Mouse (Mus musculus): ENCODE measurements around the gene Syt5. TPM values are rescaled to one million over a fixed set of nuclear protein-coding genes. Genes with fewer than 3 reads are reported as not detected.

The Syt5 gene
- total and polyA plus RNA-seq, 3 experiments, result not detected

- TF ChIP-seq USF1 (IDR thresholded peaks at IDR 0.05; ENCODE audit: low read depth, low read length) (no peak), MXI1 (IDR thresholded peaks at IDR 0.05; ENCODE audit: low read depth, low read length) (peak; percentile 27), ZMIZ1 (IDR thresholded peaks at IDR 0.05; ENCODE audit: low read depth, low read length) (no peak), POLR2AphosphoS2 (IDR thresholded peaks at IDR 0.05; ENCODE audit: low read length) (no peak), MAZ (IDR thresholded peaks at IDR 0.05; ENCODE audit: low read depth, low read length) (peak; percentile 50; the same call in 1 of the 2 replicates), TCF12 (IDR thresholded peaks at IDR 0.05; ENCODE audit: low read depth, low read length) (0 out of 2 replicates have a peak, but pooled peaks have one; percentile 31), CTCF (IDR thresholded peaks at IDR 0.05 in 2 of 3, conservative IDR thresholded peaks at IDR 0.05 in 1 of 3; ENCODE audit: control insufficient read depth in 1 of 3, insufficient read depth in 1 of 3, low read depth in 2 of 3, low read length in 3 of 3, poor library complexity in 1 of 3, severe bottlenecking in 1 of 3) (no peak), TBP (IDR thresholded peaks at IDR 0.05; ENCODE audit: low read depth, low read length) (no peak), RCOR1 (IDR thresholded peaks at IDR 0.05; ENCODE audit: low read depth, low read length) (no peak), ZC3H11A (IDR thresholded peaks at IDR 0.05; ENCODE audit: low read depth, low read length) (no peak), HCFC1 (IDR thresholded peaks at IDR 0.05; ENCODE audit: low read depth, low read length) (peak; percentile 95), GATA1 (IDR thresholded peaks at IDR 0.05; ENCODE audit: low read depth, low read length) (peak; percentile 97), NRF1 (IDR thresholded peaks at IDR 0.05; ENCODE audit: insufficient read depth, low read depth, low read length, poor library complexity, severe bottlenecking) (no peak)
Observed at GRCm38 (mm10) chr7:4502421-4503090, 44.8 kb downstream of the Syt5 start (continued).

GRCm38 (mm10) chr7:4501558-4502397 is 45.6 kb downstream of the Syt5 start, which contains the start of gene Ppp1r12c:
Gene Ppp1r12c (minus strand): TSS chr7:4501680.
- peak; percentile 92 for DNase-seq (ENCODE audit: low read depth, low spot score)
- H3K27ac ChIP-seq (ENCODE audit: control insufficient read depth, low read depth, low read length), result peak within 1 kb of the TSS; percentile 87
- H3K4me1 ChIP-seq (ENCODE audit: control insufficient read depth in 1 of 2, insufficient read depth in 2 of 2, low read length in 2 of 2), result peaks cover 10 to 39% of the 10 kb centered on the region in 2 experiments
- peaks cover 3 to 32% of the 10 kb centered on the region in 2 experiments; a peak in 3 of 4 replicates for H3K36me3 ChIP-seq (ENCODE audit: control insufficient read depth in 1 of 2, insufficient read depth in 2 of 2, low read length in 2 of 2)
- no peaks in the 10 kb centered on the region for H3K9me3 ChIP-seq (replicated peaks; ENCODE audit: insufficient read depth, low read length)
- peaks cover 47% of the 10 kb centered on the region for H3K79me2 ChIP-seq (ENCODE audit: control insufficient read depth, insufficient read depth, low read length, poor library complexity)
- peak within 1 kb of the TSS; percentile 90 to 95 for H3K4me3 ChIP-seq (ENCODE audit: control insufficient read depth in 1 of 2, insufficient read depth in 1 of 2, low read depth in 2 of 2, low read length in 2 of 2)
- H3K9ac ChIP-seq (ENCODE audit: control insufficient read depth, low read depth, low read length, poor library complexity, severe bottlenecking), result peak within 1 kb of the TSS; percentile 93
- H3K27me3 ChIP-seq (ENCODE audit: control insufficient read depth in 1 of 2, insufficient read depth in 2 of 2, low read length in 2 of 2), result no peaks in the 10 kb centered on the region
- TF ChIP-seq MYB (IDR thresholded peaks at IDR 0.05; ENCODE audit: low read depth, low read length) (0 out of 2 replicates have a peak, but pooled peaks have one; percentile 9), KAT2A (conservative IDR thresholded peaks at IDR 0.05; ENCODE audit: low read depth, low read length) (peak; percentile 84), E2F4 (IDR thresholded peaks at IDR 0.05; ENCODE audit: borderline replicate concordance, low read depth, low read length) (no peak), USF2 (IDR thresholded peaks at IDR 0.05; ENCODE audit: borderline replicate concordance in 1 of 2, insufficient read depth in 1 of 2, low read depth in 1 of 2, low read length in 2 of 2) (no peak), BHLHE40 (IDR thresholded peaks at IDR 0.05; ENCODE audit: borderline replicate concordance, low read depth, low read length) (peak; percentile 35; the same call in 1 of the 2 replicates), HCFC1 (IDR thresholded peaks at IDR 0.05; ENCODE audit: low read depth, low read length) (peak; percentile 89), POLR2AphosphoS5 (IDR thresholded peaks at IDR 0.05; ENCODE audit: borderline replicate concordance, low read depth, low read length) (no peak), ZC3H11A (IDR thresholded peaks at IDR 0.05; ENCODE audit: low read depth, low read length) (no peak), CHD2 (IDR thresholded peaks at IDR 0.05; ENCODE audit: low read length) (no peak), ZNF384 (IDR thresholded peaks at IDR 0.05; ENCODE audit: low read depth, low read length) (no peak), MAZ (IDR thresholded peaks at IDR 0.05; ENCODE audit: low read depth, low read length) (peak; percentile 71), MEF2A (IDR thresholded peaks at IDR 0.05; ENCODE audit: extremely low read depth, insufficient replicate concordance, low read depth, low read length, poor library complexity, severe bottlenecking) (no peak), TAL1 (IDR thresholded peaks at IDR 0.05; ENCODE audit: low read length) (no peak), ZKSCAN1 (IDR thresholded peaks at IDR 0.05; ENCODE audit: low read depth, low read length) (no peak), CHD1 (IDR thresholded peaks at IDR 0.05; ENCODE audit: low read depth, low read length) (peak; percentile 97), MXI1 (IDR thresholded peaks at IDR 0.05; ENCODE audit: low read depth, low read length) (peak; percentile 73), RCOR1 (IDR thresholded peaks at IDR 0.05; ENCODE audit: low read depth, low read length) (no peak), NRF1 (IDR thresholded peaks at IDR 0.05; ENCODE audit: insufficient read depth, low read depth, low read length, poor library complexity, severe bottlenecking) (0 out of 2 replicates have a peak, but pooled peaks have one; percentile 20), NELFE (IDR thresholded peaks at IDR 0.05; ENCODE audit: low read depth, low read length) (peak; percentile 75), RAD21 (IDR thresholded peaks at IDR 0.05; ENCODE audit: low read depth, low read length) (no peak), GATA1 (IDR thresholded peaks at IDR 0.05; ENCODE audit: low read depth, low read length) (peak; percentile 35; the same call in 1 of the 2 replicates), UBTF (IDR thresholded peaks at IDR 0.05; ENCODE audit: borderline replicate concordance, insufficient read depth, low read depth, low read length) (no peak), SIN3A (IDR thresholded peaks at IDR 0.05; ENCODE audit: low read length) (peak; percentile 55)
